Mouse (Mus musculus): Measurements from ENCODE around the gene Gm12248.

DNA sequence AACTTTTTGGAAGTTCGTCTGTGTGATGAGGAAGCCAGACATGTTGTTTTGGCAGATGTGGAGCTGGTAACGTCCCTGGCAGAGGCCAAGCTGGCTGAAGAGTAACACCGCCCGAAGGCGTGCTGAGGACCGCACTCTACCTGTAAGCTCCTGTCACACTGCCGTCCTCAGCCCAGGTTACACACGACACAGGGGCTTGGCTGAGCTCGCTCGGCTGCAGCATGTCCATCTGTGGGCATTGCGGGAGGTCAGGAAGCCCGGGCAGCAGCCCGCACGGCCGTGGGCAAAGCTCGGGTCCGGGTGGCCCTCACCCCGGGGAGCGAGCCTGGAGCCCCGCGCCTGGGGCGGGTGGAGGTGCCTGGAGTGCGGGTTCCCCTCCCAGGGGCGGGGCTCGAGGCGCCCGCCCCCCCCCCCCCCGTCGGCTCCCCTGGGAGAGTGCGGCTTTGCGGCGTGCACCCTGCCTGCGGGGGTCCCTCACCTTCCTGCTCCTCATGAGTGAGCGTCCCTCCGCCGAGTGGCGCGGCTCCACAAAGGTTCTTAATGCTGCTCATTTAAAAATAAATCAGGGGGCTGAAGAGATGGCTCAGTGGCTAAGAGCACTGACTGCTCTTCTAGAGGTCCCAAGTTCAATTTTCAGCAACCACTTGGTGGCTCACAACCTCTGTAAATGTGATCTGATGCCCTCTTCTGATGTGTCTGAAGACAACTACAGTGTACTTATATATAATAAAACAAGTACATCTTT is 4.9 kb upstream of the Gm12248 start:
- TF ChIP-seq CTCF (IDR thresholded peaks at IDR 0.05; ENCODE audit: insufficient read depth, low read length) (no peak), POLR2A (IDR thresholded peaks at IDR 0.05; ENCODE audit: borderline replicate concordance, extremely low read depth, low read depth, low read length) (no peak)

All from lung, adult 2 months (tissue).